ENCODE assay signal across 8 mouse cellular contexts in genomic region chr13:8995159-8995989, GRCm38 (mm10). TPM values are rescaled to one million over a fixed set of nuclear protein-coding genes. Genes with fewer than 3 reads are reported as not detected.
DNase-seq lines count a peak whose midpoint lies in the region; ATAC-seq and TF ChIP-seq lines count a peak whose summit lies in the region.

No protein-coding gene starts in this region.

- H3K27me3 ChIP-seq in Patski: no peaks in the 10 kb centered on the region
- H3K27me3 ChIP-seq in embryonic facial prominence, embryonic 14.5 days (replicated peaks; ENCODE audit: control insufficient read depth, insufficient read depth, low read length): no peaks in the 10 kb centered on the region
- no peaks in the 10 kb centered on the region for H3K27me3 ChIP-seq in intestine, postnatal 0 days (replicated peaks; ENCODE audit: control insufficient read depth, insufficient read depth, low read length)
- H3K27me3 ChIP-seq in midbrain, embryonic 14.5 days (ENCODE audit: control insufficient read depth, insufficient read depth, low read length): no peaks in the 10 kb centered on the region

- peaks cover 7% of the 10 kb centered on the region for H3K4me1 ChIP-seq in embryonic facial prominence, embryonic 14.5 days (ENCODE audit: control insufficient read depth, insufficient read depth, low read length)
- H3K4me1 ChIP-seq in intestine, postnatal 0 days (replicated peaks; ENCODE audit: control insufficient read depth, insufficient read depth, low read length): no peaks in the 10 kb centered on the region
- peaks cover 13% of the 10 kb centered on the region for H3K4me1 ChIP-seq in midbrain, embryonic 14.5 days (ENCODE audit: control insufficient read depth, insufficient read depth, low read length)

- ATAC-seq in Patski: peak; percentile 27
- ATAC-seq in embryonic facial prominence, embryonic 14.5 days (ENCODE audit: low read depth): peak; percentile 67
- peak; percentile 37 for ATAC-seq in intestine, postnatal 0 days
- ATAC-seq in midbrain, embryonic 14.5 days (ENCODE audit: low FRiP score, low TSS enrichment): peak; percentile 78

- peak; percentile 6 for DNase-seq in layer of hippocampus, adult 9-11 months
- no peak for DNase-seq in layer of hippocampus, adult 9-10 months (ENCODE audit: low spot score)
- no peak for DNase-seq in Patski (ENCODE audit: low read depth, low spot score)
- peak; percentile 28 for DNase-seq in embryonic facial prominence, embryonic 14.5 days (ENCODE audit: low spot score)
- peak; percentile 45 for DNase-seq in midbrain, embryonic 14.5 days
- DNase-seq in adrenal gland, postnatal 36 days: no peak
- no peak for DNase-seq in gastrocnemius, postnatal 25 days

- peak overlapping the region; percentile 87 for H3K9ac ChIP-seq in embryonic facial prominence, embryonic 14.5 days (ENCODE audit: low read depth, low read length)
- H3K9ac ChIP-seq in intestine, postnatal 0 days (ENCODE audit: low read depth, low read length): peak overlapping the region; percentile 79
- peak overlapping the region; percentile 65 for H3K9ac ChIP-seq in midbrain, embryonic 14.5 days (replicated peaks; ENCODE audit: low read length)

- CTCF ChIA-PET in Patski (lab: Charles Lee): interaction anchor here (1.1 kb wide), 1 partner anchor 29 kb away, joined by 3 read pairs; no protein-coding TSS in a partner anchor

- no peak for TF ChIP-seq CTCF in Patski (IDR thresholded peaks at IDR 0.05)
- no peak for TF ChIP-seq CTCF in intestine, postnatal 0 days (IDR thresholded peaks at IDR 0.05; ENCODE audit: low read depth)

- H3K36me3 ChIP-seq in embryonic facial prominence, embryonic 14.5 days (ENCODE audit: control insufficient read depth, insufficient read depth, low read length): peaks cover 15% of the 10 kb centered on the region
- peaks cover 14% of the 10 kb centered on the region; the same call in 1 of the 2 replicates for H3K36me3 ChIP-seq in intestine, postnatal 0 days (ENCODE audit: control insufficient read depth, insufficient read depth)
- peaks cover 11% of the 10 kb centered on the region for H3K36me3 ChIP-seq in midbrain, embryonic 14.5 days (ENCODE audit: control insufficient read depth, insufficient read depth, low read length)

- peak overlapping the region; percentile 78 for H3K27ac ChIP-seq in embryonic facial prominence, embryonic 14.5 days (replicated peaks; ENCODE audit: low read depth, low read length)
- peak overlapping the region; percentile 37; the same call in 1 of the 2 replicates for H3K27ac ChIP-seq in intestine, postnatal 0 days (ENCODE audit: low read depth, low read length)
- peak overlapping the region; percentile 60 for H3K27ac ChIP-seq in midbrain, embryonic 14.5 days (replicated peaks; ENCODE audit: low read depth, low read length)

- 3% methylated on average over 33 of the region's 33 CpGs for WGBS in embryonic facial prominence, embryonic 14.5 days
- WGBS in intestine, postnatal 0 days: 2% methylated on average over 33 of the region's 33 CpGs
- 4% methylated on average over 33 of the region's 33 CpGs for WGBS in midbrain, embryonic 14.5 days

- POLR2A ChIA-PET in Patski (lab: Charles Lee): no interaction called here

- H3K4me2 ChIP-seq in embryonic facial prominence, embryonic 14.5 days (ENCODE audit: low read depth, low read length): peak overlapping the region; percentile 95
- H3K4me2 ChIP-seq in intestine, postnatal 0 days (replicated peaks; ENCODE audit: low read depth): peak overlapping the region; percentile 67
- H3K4me2 ChIP-seq in midbrain, embryonic 14.5 days (ENCODE audit: low read length): peak overlapping the region; percentile 89

- peak overlapping the region; percentile 98 for H3K4me3 ChIP-seq in embryonic facial prominence, embryonic 14.5 days (ENCODE audit: low read depth, low read length)
- peak overlapping the region; percentile 68 for H3K4me3 ChIP-seq in intestine, postnatal 0 days (ENCODE audit: low read depth, low read length)
- H3K4me3 ChIP-seq in midbrain, embryonic 14.5 days (replicated peaks; ENCODE audit: low read depth, low read length): peak overlapping the region; percentile 72

- no peaks in the 10 kb centered on the region for H3K9me3 ChIP-seq in embryonic facial prominence, embryonic 14.5 days (ENCODE audit: control insufficient read depth, low read length)
- no peaks in the 10 kb centered on the region for H3K9me3 ChIP-seq in intestine, postnatal 0 days (ENCODE audit: control insufficient read depth)
- H3K9me3 ChIP-seq in midbrain, embryonic 14.5 days (ENCODE audit: control insufficient read depth, low read length): no peaks in the 10 kb centered on the region

- in situ Hi-C loops in Patski (cut with MboI; ENCODE audit: low pct_unique_long_range_greater_than_20kb): loop anchor here (5.0 to 10.0 kb wide), 2 partner anchors 97 to 169 kb away; partner anchors contain the start of gene Larp4b

RNA-seq across cellular contexts. Expression of gene Gtpbp4, which starts 0.5 kb away (rescaled TPM):
- 67.2 TPM for polyA plus RNA-seq in Patski (2021)
- polyA plus RNA-seq in embryonic facial prominence, embryonic 14.5 days (2014; fragmentation: Nextera tagmentation; extraction: Ambion mirVana): 75.6 and 78.2 TPM in 2 replicates
- 28.8 and 30.3 TPM in 2 replicates for polyA plus RNA-seq in intestine, postnatal 0 days (2015; fragmentation: Nextera tagmentation; extraction: Ambion mirVana)
- polyA plus RNA-seq in midbrain, embryonic 14.5 days (2014; fragmentation: Nextera tagmentation; extraction: Ambion mirVana): 59.2 and 79.3 TPM in 2 replicates
- 10 to 100 TPM; 64.4 to 76.0 TPM for total RNA-seq in adrenal gland, postnatal 36 days (2021)
- 10 to 100 TPM; 35.9 to 38.1 TPM for total RNA-seq in gastrocnemius, postnatal 25 days (2021)

RNA-seq across cellular contexts. Expression of gene Idi2, which starts 42.7 kb away (rescaled TPM):
- polyA plus RNA-seq in Patski (2021): not detected
- polyA plus RNA-seq in embryonic facial prominence, embryonic 14.5 days (2014; fragmentation: Nextera tagmentation; extraction: Ambion mirVana): 0.38 and 3.0 TPM in 2 replicates
- not detected in 2 replicates for polyA plus RNA-seq in intestine, postnatal 0 days (2015; fragmentation: Nextera tagmentation; extraction: Ambion mirVana)
- polyA plus RNA-seq in midbrain, embryonic 14.5 days (2014; fragmentation: Nextera tagmentation; extraction: Ambion mirVana): 0.09 TPM in 1 of 2 replicates, not detected in the other
- total RNA-seq in adrenal gland, postnatal 36 days (2021): not detected
- not detected for total RNA-seq in gastrocnemius, postnatal 25 days (2021)

RNA-seq across cellular contexts. Expression of gene Gm9745, which starts 47.3 kb away (rescaled TPM):
- polyA plus RNA-seq in Patski (2021): not detected
- 0.51 and 1.3 TPM in 2 replicates for polyA plus RNA-seq in embryonic facial prominence, embryonic 14.5 days (2014; fragmentation: Nextera tagmentation; extraction: Ambion mirVana)
- polyA plus RNA-seq in intestine, postnatal 0 days (2015; fragmentation: Nextera tagmentation; extraction: Ambion mirVana): not detected in 2 replicates
- not detected in 2 replicates for polyA plus RNA-seq in midbrain, embryonic 14.5 days (2014; fragmentation: Nextera tagmentation; extraction: Ambion mirVana)
- total RNA-seq in adrenal gland, postnatal 36 days (2021): not detected
- total RNA-seq in gastrocnemius, postnatal 25 days (2021): not detected

Comparison
In these comparisons a context has a peak if more than half of its experiments do, and no peak if none do; other contexts are left out.
1. DNase-seq: peak in layer of hippocampus, adult 9-11 months (single experiment), embryonic facial prominence, embryonic 14.5 days (single experiment) and midbrain, embryonic 14.5 days (single experiment); none in layer of hippocampus, adult 9-10 months (single experiment), Patski (single experiment), adrenal gland, postnatal 36 days (0 of 2) and gastrocnemius, postnatal 25 days (single experiment).
2. ATAC-seq: peak in every context shown above with its lines; median percentile 78 in midbrain, embryonic 14.5 days; 67 in embryonic facial prominence, embryonic 14.5 days; 37 in intestine, postnatal 0 days; 27 in Patski.
3. Peak in every context shown above with its lines, with median percentiles within 50 percentile points of each other: H3K27ac ChIP-seq, H3K4me2 ChIP-seq, H3K4me3 ChIP-seq and H3K9ac ChIP-seq.